Mouse (Mus musculus) neural tube, embryonic 12.5 days (tissue): ENCODE data around the gene Lrrc51. TPM values are rescaled to one million over a fixed set of nuclear protein-coding genes. Genes with fewer than 3 reads are reported as not detected.
"Not testable (repeated sequence)": the region's sequence is repeated elsewhere in the genome, so short reads cannot be mapped to it uniquely, and the experiment has no call there.

Experiments used
- ATAC-seq: fragments of 200-750 bp; cut with Nextera tagmentation; 2 replicates; pipeline ENCODE4 v1.8.0; 2017; ENCODE audit warnings: low read depth, mild to moderate bottlenecking, moderate TSS enrichment, moderate library complexity; ENCODE audit not compliant: low FRiP score
- H3K27ac ChIP-seq: fragments of 300-500 bp; sonication (generic); 2 replicates; pipeline ENCODE4 v1.5.1; 2016
- H3K27me3 ChIP-seq: fragments of 300-500 bp; sonication (generic); replicated peaks from 2 replicates; pipeline ENCODE4 v1.6.1; 2016; ENCODE audit warnings: mild to moderate bottlenecking
- H3K36me3 ChIP-seq: fragments of 300-500 bp; sonication (generic); 2 replicates; pipeline ENCODE4 v1.6.1; 2016; ENCODE audit warnings: mild to moderate bottlenecking
- H3K4me1 ChIP-seq: fragments of 300-500 bp; sonication (generic); 2 replicates; pipeline ENCODE4 v1.6.1; 2016
- H3K4me2 ChIP-seq: fragments of 300-500 bp; sonication (generic); replicated peaks from 2 replicates; pipeline ENCODE4 v1.6.1; 2016; ENCODE audit warnings: mild to moderate bottlenecking
- H3K4me3 ChIP-seq: fragments of 300-500 bp; sonication (generic); 2 replicates; pipeline ENCODE4 v1.5.1; 2016
- H3K9ac ChIP-seq: fragments of 300-500 bp; sonication (generic); 2 replicates; pipeline ENCODE4 v1.6.1; 2016; ENCODE audit warnings: mild to moderate bottlenecking
- H3K9me3 ChIP-seq: fragments of 300-500 bp; sonication (generic); 2 replicates; pipeline ENCODE4 v1.6.1; 2016; ENCODE audit warnings: mild to moderate bottlenecking
- WGBS: fragments of 180-500 bp; shearing (Covaris S2); methylation state at CpG from one replicate; pipeline ENCODE4 v1.1.7; 2016; 5-methylcytosine and 5-hydroxymethylcytosine counted together
- polyA plus RNA-seq: library from polyadenylated mRNA; unstranded; fragments of >200 nt; fragmentation: Nextera tagmentation; extraction: Ambion mirVana; gene quantifications from 2 replicates; pipeline ENCODE4 v1.2.1, GENCODE M21; 2016

Gene Lrrc51
- polyA plus RNA-seq, 1 experiment from 2014 or later, result 5.0 TPM

DNA sequence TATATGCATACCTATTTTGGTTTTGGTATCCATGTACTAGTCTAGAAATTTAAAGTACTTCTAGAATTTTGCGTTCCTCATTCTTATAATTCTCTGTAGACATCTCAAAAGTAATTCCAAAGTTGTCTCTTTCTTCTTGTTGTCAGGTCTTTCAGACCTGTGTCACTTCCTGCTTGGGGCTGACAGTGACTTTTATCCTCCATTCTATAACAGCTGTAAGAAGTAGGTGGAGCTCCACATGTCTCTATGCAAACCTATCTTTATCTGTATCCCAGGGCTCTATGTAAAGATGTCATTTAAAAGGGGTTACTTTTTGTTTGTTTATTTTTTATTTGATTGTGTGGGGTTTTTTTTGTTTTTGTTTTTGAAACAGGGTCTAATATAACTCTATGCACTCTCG is 29.9 kb upstream of the Lrrc51 start:
- Histone ChIP-seq H3K27me3 (no peaks in the 10 kb centered on the region), H3K27ac (no peak overlapping the region), H3K9me3 (no peaks in the 10 kb centered on the region), H3K4me2 (no peak overlapping the region), H3K36me3 (no peaks in the 10 kb centered on the region), H3K4me1 (peaks cover under 1% of the 10 kb centered on the region; the same call in 1 of the 2 replicates), H3K9ac (no peak overlapping the region), H3K4me3 (no peak overlapping the region)
- over 99% methylated on average over 2 of the region's 2 CpGs for WGBS
- no peak for ATAC-seq

DNA sequence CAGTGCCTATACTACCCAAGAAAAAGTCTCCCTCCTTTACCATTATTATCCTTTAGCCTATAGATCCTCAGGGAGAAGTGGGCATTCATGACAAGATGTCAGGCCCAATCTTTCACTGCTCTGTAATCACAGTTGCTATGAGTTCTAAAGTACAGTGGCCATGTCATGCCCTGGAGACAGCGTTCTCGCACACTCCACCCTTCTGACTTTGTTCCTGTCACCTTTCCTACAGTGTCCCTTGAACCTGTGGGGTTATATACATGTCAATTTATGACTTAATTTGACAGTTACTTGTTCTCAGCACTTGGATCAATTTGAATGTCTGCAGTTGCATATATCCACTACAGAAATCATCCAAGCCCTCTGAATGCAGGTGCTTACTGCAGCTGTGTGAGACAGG is 29.1 kb upstream of the Lrrc51 start:
- Histone ChIP-seq H3K27ac (no peak overlapping the region), H3K27me3 (no peaks in the 10 kb centered on the region), H3K4me3 (no peak overlapping the region), H3K9me3 (no peaks in the 10 kb centered on the region), H3K9ac (no peak overlapping the region), H3K4me1 (no peaks in the 10 kb centered on the region), H3K4me2 (no peak overlapping the region), H3K36me3 (no peaks in the 10 kb centered on the region)
- WGBS, result 97% methylated on average over 2 of the region's 2 CpGs
- no peak for ATAC-seq

DNA sequence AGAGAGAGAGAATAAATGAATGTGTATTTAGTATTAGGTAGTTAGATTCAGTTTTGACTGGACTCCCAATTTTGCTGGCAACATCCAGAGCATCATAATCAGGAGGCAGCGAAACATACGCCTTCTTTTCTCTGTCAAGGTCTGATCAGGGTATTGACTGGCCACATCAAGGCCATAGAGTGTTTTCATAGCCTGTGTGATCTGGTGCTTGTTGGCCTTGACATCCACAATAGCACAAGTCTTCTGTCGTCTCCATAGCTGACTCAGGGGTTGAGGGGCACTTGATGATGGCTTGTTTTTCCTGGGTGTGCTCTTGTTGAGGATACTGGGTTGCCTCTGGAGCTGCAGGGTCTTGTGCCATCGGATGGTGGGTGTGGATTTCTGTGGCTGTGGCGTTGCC is 23.2 kb upstream of the Lrrc51 start:
- Histone ChIP-seq H3K27me3 (no peaks in the 10 kb centered on the region), H3K9ac (no peak overlapping the region), H3K4me1 (no peaks in the 10 kb centered on the region), H3K27ac (no peak overlapping the region), H3K36me3 (no peaks in the 10 kb centered on the region), H3K4me3 (no peak overlapping the region), H3K9me3 (no peaks in the 10 kb centered on the region), H3K4me2 (no peak overlapping the region)
- 98% methylated on average over 5 of the region's 5 CpGs for WGBS
- no peak for ATAC-seq

DNA sequence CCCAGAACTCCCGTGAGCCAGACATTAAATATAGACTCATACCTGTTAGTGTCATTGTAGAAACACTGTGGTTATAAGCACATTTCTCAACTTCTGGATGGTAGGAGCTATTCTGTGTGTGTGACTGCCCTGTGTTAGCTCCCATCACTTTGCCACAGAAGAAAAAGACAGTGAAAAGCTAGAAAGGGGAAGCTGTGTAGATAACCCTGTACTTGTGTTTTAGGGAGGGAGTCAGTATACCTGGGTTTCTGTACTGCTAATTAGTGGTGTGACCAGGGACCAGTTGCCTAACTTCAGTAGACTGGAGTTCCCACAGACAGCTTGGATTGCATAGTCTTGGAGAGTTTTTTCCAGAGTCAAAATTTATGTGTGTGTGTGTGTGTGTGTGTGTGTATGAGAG is 22.8 kb upstream of the Lrrc51 start:
- Histone ChIP-seq H3K9ac (no peak overlapping the region), H3K4me3 (no peak overlapping the region), H3K4me1 (no peaks in the 10 kb centered on the region), H3K36me3 (no peaks in the 10 kb centered on the region), H3K9me3 (no peaks in the 10 kb centered on the region), H3K27me3 (no peaks in the 10 kb centered on the region), H3K4me2 (no peak overlapping the region), H3K27ac (no peak overlapping the region)
- no peak for ATAC-seq
- 96% methylated on average over 1 of the region's 1 CpGs for WGBS

DNA sequence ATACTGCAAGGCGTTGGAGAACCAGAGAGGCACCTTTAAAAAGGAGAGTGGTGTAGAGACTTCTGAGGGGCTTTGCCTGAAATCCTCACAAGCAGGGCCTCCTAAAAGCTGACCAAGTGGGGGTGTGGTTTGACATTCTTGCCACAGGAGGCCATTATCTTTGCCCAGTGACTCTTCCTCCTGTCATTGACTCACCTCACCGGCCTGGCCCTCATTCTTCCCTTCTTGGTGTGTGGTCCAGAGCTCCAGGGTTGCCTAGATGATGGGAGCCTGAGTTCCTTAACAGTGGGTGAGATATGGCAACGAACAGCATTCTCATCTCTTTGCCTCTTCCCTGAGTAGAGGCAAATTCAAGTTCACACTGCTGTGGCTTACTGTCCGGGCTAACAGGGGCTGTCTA is 22.2 kb upstream of the Lrrc51 start:
- H3K9ac ChIP-seq, result no peak overlapping the region
- no peaks in the 10 kb centered on the region for H3K36me3 ChIP-seq
- H3K4me1 ChIP-seq, result no peaks in the 10 kb centered on the region
- H3K9me3 ChIP-seq, result no peaks in the 10 kb centered on the region
- H3K4me2 ChIP-seq, result no peak overlapping the region
- no peak for ATAC-seq
- 69% methylated on average over 4 of the region's 4 CpGs for WGBS
- H3K4me3 ChIP-seq, result no peak overlapping the region
- H3K27ac ChIP-seq, result no peak overlapping the region
- no peaks in the 10 kb centered on the region for H3K27me3 ChIP-seq

DNA sequence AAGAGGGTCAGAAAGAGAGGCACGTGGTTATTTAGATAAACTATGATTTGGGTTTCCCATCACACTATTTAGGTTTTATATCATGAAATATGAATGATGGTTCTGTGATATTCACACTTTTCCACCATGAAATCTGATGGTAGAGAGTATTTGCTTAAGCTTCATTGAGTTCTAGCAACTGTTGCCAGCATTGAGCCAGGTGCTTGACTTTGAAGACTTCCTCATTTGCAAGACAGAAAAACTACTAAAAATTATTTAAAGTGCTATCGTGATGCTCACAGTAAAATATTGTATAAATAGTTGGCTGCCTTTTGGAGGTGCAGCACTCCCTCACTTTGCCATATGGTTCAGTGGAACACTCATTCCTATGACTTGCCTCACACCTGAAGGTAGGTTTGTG is 21.6 kb upstream of the Lrrc51 start:
- no peaks in the 10 kb centered on the region for H3K9me3 ChIP-seq
- H3K4me2 ChIP-seq, result no peak overlapping the region
- no peak overlapping the region for H3K4me3 ChIP-seq
- no peaks in the 10 kb centered on the region for H3K4me1 ChIP-seq
- no peaks in the 10 kb centered on the region for H3K27me3 ChIP-seq
- no peak overlapping the region for H3K27ac ChIP-seq
- H3K9ac ChIP-seq, result no peak overlapping the region
- H3K36me3 ChIP-seq, result no peaks in the 10 kb centered on the region
- WGBS, result 92% methylated on average over 2 of the region's 2 CpGs
- no peak for ATAC-seq

DNA sequence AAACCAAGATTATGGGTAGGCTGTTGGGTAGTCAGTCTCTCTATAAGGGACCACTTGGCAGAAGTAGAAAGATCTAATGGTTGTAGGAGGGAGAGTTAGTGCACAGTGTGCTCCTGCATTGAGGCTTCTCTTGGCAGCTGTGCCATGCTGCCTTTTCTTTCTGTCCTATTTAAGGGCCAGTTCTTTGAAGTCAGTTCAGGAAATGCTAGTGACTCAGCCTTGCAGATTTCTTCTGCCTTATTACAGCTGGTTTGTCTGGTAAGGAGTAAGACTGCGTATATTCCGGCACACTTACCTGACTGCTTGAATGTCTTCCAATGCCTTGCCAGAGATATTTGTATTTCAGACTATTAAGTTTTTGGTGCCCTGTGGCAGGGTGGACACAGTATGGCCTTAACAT is 20.5 kb upstream of the Lrrc51 start:
- Histone ChIP-seq H3K36me3 (no peaks in the 10 kb centered on the region), H3K4me2 (no peak overlapping the region), H3K27me3 (no peaks in the 10 kb centered on the region), H3K9me3 (no peaks in the 10 kb centered on the region), H3K4me1 (no peaks in the 10 kb centered on the region), H3K4me3 (no peak overlapping the region), H3K9ac (no peak overlapping the region), H3K27ac (no peak overlapping the region)
- no peak for ATAC-seq
- 94% methylated on average over 2 of the region's 2 CpGs for WGBS

DNA sequence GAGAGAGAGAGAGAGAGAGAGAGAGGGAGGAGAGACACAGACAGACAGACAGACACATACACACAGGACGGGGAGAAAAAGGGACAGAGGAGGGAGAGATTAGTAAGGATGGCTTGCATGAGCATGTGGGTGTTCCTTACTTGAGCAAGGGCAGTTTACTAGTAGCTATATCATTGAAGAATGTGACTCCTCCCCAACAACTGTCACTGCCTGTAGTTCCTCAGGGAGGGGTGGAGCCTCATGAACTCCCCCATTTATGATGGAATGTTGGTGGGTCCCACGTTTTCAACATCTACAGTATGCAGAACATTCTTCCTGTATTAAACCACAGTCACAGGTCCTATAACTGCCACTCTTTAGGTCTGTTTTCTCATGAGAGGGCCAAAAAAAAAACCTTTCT is 18.4 kb upstream of the Lrrc51 start:
- WGBS, result 76% methylated on average over 2 of the region's 2 CpGs
- Histone ChIP-seq H3K27ac (no peak overlapping the region), H3K4me1 (no peaks in the 10 kb centered on the region), H3K9ac (no peak overlapping the region), H3K9me3 (no peaks in the 10 kb centered on the region), H3K27me3 (no peaks in the 10 kb centered on the region), H3K4me2 (no peak overlapping the region), H3K36me3 (no peaks in the 10 kb centered on the region), H3K4me3 (no peak overlapping the region)
- ATAC-seq, result no peak

DNA sequence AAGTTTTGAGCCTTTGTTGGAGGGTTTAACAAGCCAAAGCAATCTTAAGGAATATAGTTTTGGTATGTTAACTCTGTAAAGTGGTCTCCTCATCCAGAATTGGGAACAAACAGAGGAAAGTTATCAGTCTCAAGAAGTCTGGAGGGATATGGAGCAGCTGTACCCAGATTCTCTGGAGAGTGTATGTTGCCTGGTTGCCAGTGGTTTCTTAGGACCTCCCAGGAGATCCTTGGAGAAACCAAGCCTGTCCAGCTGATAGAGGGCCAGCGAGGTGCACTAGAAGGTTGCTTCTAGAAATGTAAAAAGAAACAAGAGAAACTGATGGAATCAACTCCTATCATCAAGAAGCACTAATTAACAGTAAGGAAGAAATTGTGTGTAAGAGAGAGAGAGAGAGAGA is 18.0 kb upstream of the Lrrc51 start:
- Histone ChIP-seq H3K4me1 (no peaks in the 10 kb centered on the region), H3K27ac (no peak overlapping the region), H3K9me3 (no peaks in the 10 kb centered on the region), H3K4me3 (no peak overlapping the region), H3K36me3 (no peaks in the 10 kb centered on the region), H3K27me3 (no peaks in the 10 kb centered on the region), H3K9ac (no peak overlapping the region), H3K4me2 (no peak overlapping the region)
- 82% methylated on average over 1 of the region's 1 CpGs for WGBS
- ATAC-seq, result no peak

DNA sequence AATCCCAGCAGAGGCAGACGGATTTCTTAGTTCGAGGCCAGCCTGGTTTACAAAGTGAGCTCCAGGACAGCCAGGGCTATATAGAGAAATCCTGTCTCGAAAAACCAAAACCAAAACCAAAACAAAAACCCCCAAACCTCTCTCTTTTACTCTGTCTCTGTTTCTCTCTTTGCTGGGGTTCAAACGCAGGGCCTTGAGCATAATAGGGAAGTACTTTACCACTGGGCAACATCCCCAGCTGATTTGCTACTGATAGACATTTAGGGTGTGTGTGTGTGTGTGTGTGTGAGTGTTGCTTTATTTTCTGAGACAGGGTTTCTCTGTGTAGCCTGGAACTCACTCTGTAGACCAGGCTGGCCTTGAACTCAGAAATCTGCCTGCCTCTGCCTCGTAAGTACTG is 15.3 kb upstream of the Lrrc51 start:
- WGBS, result 94% methylated on average over 5 of the region's 5 CpGs

DNA sequence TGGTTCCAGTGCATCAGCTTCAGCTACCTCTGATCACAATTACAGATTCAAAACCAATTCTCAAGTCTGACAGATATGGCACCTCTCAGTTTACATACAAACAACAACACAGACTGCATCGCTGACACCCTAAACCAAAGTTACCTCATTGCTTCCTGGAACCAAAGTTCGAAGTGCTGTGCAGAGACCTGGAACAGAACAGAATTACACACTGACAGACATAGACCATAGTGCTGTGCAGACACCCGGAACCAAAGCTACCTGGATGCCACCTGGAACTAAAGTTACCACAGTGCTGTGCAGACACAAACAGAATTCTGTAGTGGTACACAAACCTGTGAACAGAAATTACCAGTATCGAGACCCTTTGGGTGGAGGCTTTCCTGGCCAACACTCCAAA is 6.1 kb upstream of the Lrrc51 start:
- Histone ChIP-seq H3K4me2 (no peak overlapping the region), H3K27ac (no peak overlapping the region), H3K4me1 (peaks cover 12% of the 10 kb centered on the region), H3K27me3 (no peaks in the 10 kb centered on the region), H3K9ac (no peak overlapping the region), H3K9me3 (no peaks in the 10 kb centered on the region), H3K4me3 (no peak overlapping the region), H3K36me3 (0 out of 2 replicates have a peak, but pooled peaks cover 2% of the 10 kb centered on the region)
- ATAC-seq, result no peak
- 96% methylated on average over 4 of the region's 4 CpGs for WGBS

More for the DNA sequence above, 15.3 kb upstream of the Lrrc51 start:
- not testable (repeated sequence) for H3K9me3 ChIP-seq, H3K4me3 ChIP-seq, H3K27ac ChIP-seq, H3K4me1 ChIP-seq, H3K9ac ChIP-seq, H3K27me3 ChIP-seq, ATAC-seq, H3K4me2 ChIP-seq, H3K36me3 ChIP-seq

DNA sequence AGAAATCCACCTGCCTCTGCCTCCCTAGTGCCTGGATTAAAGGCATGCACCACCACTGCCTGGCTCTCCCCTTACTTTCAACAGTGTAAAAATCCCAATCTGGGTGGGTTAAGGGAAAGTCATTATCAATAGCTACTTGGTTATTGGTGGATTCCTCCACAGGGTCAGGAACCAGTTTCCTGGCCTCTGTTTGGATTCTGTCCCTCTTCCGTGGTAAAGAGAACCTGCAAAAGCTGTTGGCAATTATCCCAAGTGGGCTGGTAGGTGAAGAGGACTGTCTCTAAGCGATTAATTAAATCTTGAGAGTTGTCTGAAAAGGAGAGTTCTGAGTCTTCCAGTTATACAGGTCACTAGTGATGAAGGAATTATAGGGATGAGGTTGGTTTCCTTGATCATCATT is 4.7 kb upstream of the Lrrc51 start:
- Histone ChIP-seq H3K27ac (no peak overlapping the region), H3K36me3 (0 out of 2 replicates have a peak, but pooled peaks cover 2% of the 10 kb centered on the region), H3K4me1 (peaks cover 15% of the 10 kb centered on the region), H3K27me3 (no peaks in the 10 kb centered on the region), H3K9ac (no peak overlapping the region), H3K4me2 (no peak overlapping the region), H3K9me3 (no peaks in the 10 kb centered on the region), H3K4me3 (no peak overlapping the region)
- WGBS, result 92% methylated on average over 2 of the region's 2 CpGs
- no peak for ATAC-seq

DNA sequence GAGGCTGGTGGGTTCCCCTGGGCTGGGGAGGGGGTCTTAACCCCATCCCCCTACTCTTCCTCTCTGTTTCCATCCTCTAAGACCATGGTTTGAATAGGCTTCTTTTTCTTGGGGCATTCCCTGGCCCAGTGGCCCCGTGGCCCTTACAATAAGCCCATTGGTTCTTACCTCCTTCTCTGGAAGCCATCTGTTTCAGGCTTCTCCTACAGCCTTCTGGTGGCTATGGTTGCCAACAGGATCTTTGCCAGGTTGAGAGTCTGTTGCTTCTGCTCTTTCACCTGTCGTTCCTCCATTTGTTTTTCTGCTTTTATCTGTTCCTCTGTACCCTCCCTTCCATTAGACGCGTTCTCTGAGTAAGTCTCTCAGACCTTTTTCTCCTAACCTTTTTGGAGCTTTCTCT is 3.9 kb upstream of the Lrrc51 start:
- peaks cover 15% of the 10 kb centered on the region for H3K4me1 ChIP-seq
- H3K9ac ChIP-seq, result no peak overlapping the region
- WGBS, result 93% methylated on average over 4 of the region's 4 CpGs

More for the DNA sequence above, 3.9 kb upstream of the Lrrc51 start:
- no peak overlapping the region for H3K4me2 ChIP-seq
- H3K27ac ChIP-seq, result no peak overlapping the region
- H3K4me3 ChIP-seq, result no peak overlapping the region
- H3K36me3 ChIP-seq, result 0 out of 2 replicates have a peak, but pooled peaks cover 2% of the 10 kb centered on the region
- no peak for ATAC-seq
- no peaks in the 10 kb centered on the region for H3K9me3 ChIP-seq
- H3K27me3 ChIP-seq, result no peaks in the 10 kb centered on the region
